ENCODE assay signal across 25 mouse cellular contexts in genomic region chr12:14063276-14063675, GRCm38 (mm10).
"Had no signal": no experiment of that assay in that cellular context is flagged by ENCODE, and none has a peak within 500 bp of the region (broad histone marks: within the 10 kb centered on the region; RNA-seq: fewer than 3 reads in every experiment).

No protein-coding gene starts in this region.

- H3K4me1 ChIP-seq: embryonic facial prominence, embryonic 10.5 days; embryonic facial prominence, embryonic 12.5 days; embryonic facial prominence, embryonic 13.5 days; embryonic facial prominence, embryonic 15.5 days; forebrain, embryonic 10.5 days; forebrain, embryonic 12.5 days; forebrain, embryonic 13.5 days; forebrain, embryonic 15.5 days had no signal

- H3K4me3 ChIP-seq: embryonic facial prominence, embryonic 10.5 days; embryonic facial prominence, embryonic 12.5 days; embryonic facial prominence, embryonic 13.5 days; embryonic facial prominence, embryonic 15.5 days; erythroblast, embryonic 14.5 days; forebrain, embryonic 10.5 days; forebrain, embryonic 12.5 days; forebrain, embryonic 13.5 days; forebrain, embryonic 15.5 days; gastrocnemius, adult 2 months; heart, adult 2 months had no signal

- H3K9ac ChIP-seq: embryonic facial prominence, embryonic 12.5 days; embryonic facial prominence, embryonic 13.5 days; embryonic facial prominence, embryonic 15.5 days; forebrain, embryonic 12.5 days; forebrain, embryonic 13.5 days; forebrain, embryonic 15.5 days; forebrain, postnatal 0 days had no signal

- DNase-seq: cerebellum, adult 9-10 months; cerebellum, adult 9-11 months; cerebellum, postnatal 10 days; cerebellum, postnatal 14 days; cerebellum, postnatal 25 days; cerebellum, postnatal 36 days; embryo, embryonic 11 days; forebrain, postnatal 0 days; gastrocnemius, adult 2 months; gastrocnemius, postnatal 10 days; gastrocnemius, postnatal 14 days; gastrocnemius, postnatal 25 days; gastrocnemius, postnatal 36 days; heart, adult 11 months; heart, adult 18-20 months; heart, adult 2 months had no signal

- H3K9me3 ChIP-seq: embryonic facial prominence, embryonic 10.5 days; embryonic facial prominence, embryonic 12.5 days; embryonic facial prominence, embryonic 13.5 days; embryonic facial prominence, embryonic 15.5 days; forebrain, embryonic 10.5 days; forebrain, embryonic 12.5 days; forebrain, embryonic 13.5 days; forebrain, embryonic 15.5 days had no signal

- H3K27ac ChIP-seq: embryonic facial prominence, embryonic 10.5 days; embryonic facial prominence, embryonic 12.5 days; embryonic facial prominence, embryonic 13.5 days; embryonic facial prominence, embryonic 15.5 days; forebrain, embryonic 10.5 days; forebrain, embryonic 12.5 days; forebrain, embryonic 13.5 days; forebrain, embryonic 15.5 days; gastrocnemius, adult 2 months; heart, adult 2 months had no signal

- H3K36me3 ChIP-seq: embryonic facial prominence, embryonic 10.5 days; embryonic facial prominence, embryonic 12.5 days; embryonic facial prominence, embryonic 13.5 days; embryonic facial prominence, embryonic 15.5 days; forebrain, embryonic 10.5 days; forebrain, embryonic 12.5 days; forebrain, embryonic 15.5 days had no signal

- H3K27me3 ChIP-seq: embryonic facial prominence, embryonic 12.5 days; embryonic facial prominence, embryonic 13.5 days; embryonic facial prominence, embryonic 15.5 days; forebrain, embryonic 12.5 days; forebrain, embryonic 13.5 days; forebrain, embryonic 15.5 days had no signal
